Mouse (Mus musculus) layer of hippocampus, adult 2 months (tissue): ENCODE measurements around the gene Cks1b. TPM values are rescaled to one million over a fixed set of nuclear protein-coding genes. Genes with fewer than 3 reads are reported as not detected.
A peak's percentile ranks its signal among the peaks of the same experiment; 100 is the strongest.

ENCODE experiments used
- DNase-seq, 2 experiments: peaks; one replicate each; pipeline ENCODE4 v3.0.0; 2022; ENCODE audit warnings: low spot score in 2 of 2
- H3K27ac ChIP-seq: fragments of 200-600 bp; 2 replicates; pipeline ENCODE4 v1.8.1; 2022
- H3K4me3 ChIP-seq: fragments of 200-600 bp; 2 replicates; pipeline ENCODE4 v1.8.1; 2022; ENCODE audit warnings: mild to moderate bottlenecking
- CTCF ChIP-seq: fragments of 200-600 bp; conservative IDR thresholded peaks from 2 replicates; pipeline ENCODE4 v1.8.1; 2022; ENCODE audit warnings: antibody characterized with exemption, mild to moderate bottlenecking, moderate library complexity
- total RNA-seq, 2 experiments: library from RNA; stranded (reverse); gene quantifications; 2 replicates each; pipeline ENCODE4 v1.2.3; 2021

Gene Cks1b
- total RNA-seq, 2 experiments from 2014 or later, result 1.4 to 2.7 TPM

GRCm38 (mm10) chr3:89406887-89407286 is 11.3 kb downstream of the Cks1b start:
- TF ChIP-seq CTCF, result no peak
- peak overlapping the region; percentile 14; the same call in 1 of the 2 replicates for H3K27ac ChIP-seq
- H3K4me3 ChIP-seq, result no peak overlapping the region
- no peak for DNase-seq

- no peak for TF ChIP-seq CTCF
- Histone ChIP-seq H3K27ac (no peak within 1 kb of the TSS), H3K4me3 (no peak within 1 kb of the TSS)
Observed at GRCm38 (mm10) chr3:89402693-89403092, 15.5 kb downstream of the Cks1b start, which contains the start of gene Lenep. Gene Lenep, minus strand, starts transcription at chr3:89402793.

GRCm38 (mm10) chr3:89401329-89401728 is 16.9 kb downstream of the Cks1b start:
- no peak overlapping the region for H3K27ac ChIP-seq
- DNase-seq, result no peak
- H3K4me3 ChIP-seq, result no peak overlapping the region
- TF ChIP-seq CTCF, result no peak

More at GRCm38 (mm10) chr3:89402693-89403092, 15.5 kb downstream of the Cks1b start, which contains the start of gene Lenep:
- DNase-seq, result no peak

- DNase-seq, result no peak
- no peak for TF ChIP-seq CTCF
- Histone ChIP-seq H3K4me3 (peak overlapping the region; percentile 70), H3K27ac (0 out of 2 replicates have a peak overlapping the region, but pooled peaks have one; percentile 19)
Observed at GRCm38 (mm10) chr3:89396654-89397005, 21.6 kb downstream of the Cks1b start.

- peak overlapping the region; percentile 19; the same call in 1 of the 2 replicates for H3K27ac ChIP-seq
- DNase-seq, result peak in 1 of 2 experiments; percentile 44
- peak overlapping the region; percentile 70 for H3K4me3 ChIP-seq
- TF ChIP-seq CTCF, result peak; percentile 88
Observed at GRCm38 (mm10) chr3:89395806-89396653, 22.2 kb downstream of the Cks1b start.

GRCm38 (mm10) chr3:89395419-89395805 is 22.8 kb downstream of the Cks1b start:
- H3K4me3 ChIP-seq, result peak overlapping the region; percentile 70
- H3K27ac ChIP-seq, result peak overlapping the region; percentile 94
- DNase-seq, result no peak
- no peak for TF ChIP-seq CTCF

GRCm38 (mm10) chr3:89394894-89395256 is 23.3 kb downstream of the Cks1b start:
- Histone ChIP-seq H3K4me3 (peak overlapping the region; percentile 70), H3K27ac (peak overlapping the region; percentile 94)
- no peak for TF ChIP-seq CTCF
- peak; percentile 40 to 55 for DNase-seq

GRCm38 (mm10) chr3:89394006-89394893 is 23.9 kb downstream of the Cks1b start, which contains the start of gene Zbtb7b:
Gene Zbtb7b, minus strand, starts transcription at chr3:89394776.
- peak; percentile 41 for TF ChIP-seq CTCF
- DNase-seq, result peak; percentile 52 to 62
- peak within 1 kb of the TSS; percentile 94 for H3K27ac ChIP-seq
- H3K4me3 ChIP-seq, result peak within 1 kb of the TSS; percentile 70

GRCm38 (mm10) chr3:89393605-89394004 is 24.6 kb downstream of the Cks1b start:
- DNase-seq, result peak; percentile 94 to 96
- peak overlapping the region; percentile 94 for H3K27ac ChIP-seq
- no peak for TF ChIP-seq CTCF
- peak overlapping the region; percentile 70 for H3K4me3 ChIP-seq

- Histone ChIP-seq H3K27ac (peak overlapping the region; percentile 92), H3K4me3 (peak overlapping the region; percentile 66)
- DNase-seq, result no peak
- TF ChIP-seq CTCF, result no peak
Observed at GRCm38 (mm10) chr3:89392871-89393311, 25.3 kb downstream of the Cks1b start.

GRCm38 (mm10) chr3:89391663-89392511 is 26.3 kb downstream of the Cks1b start:
- Histone ChIP-seq H3K4me3 (peak overlapping the region; percentile 66), H3K27ac (peak overlapping the region; percentile 92)
- DNase-seq, result no peak
- TF ChIP-seq CTCF, result no peak
